Mouse (Mus musculus) gastrocnemius, postnatal 25 days (tissue): ENCODE measurements around the gene Mex3d. TPM values are rescaled to one million over a fixed set of nuclear protein-coding genes. Genes with fewer than 3 reads are reported as not detected.

Experiments used
- microRNA-seq, 2 experiments: library from miRNA; unstranded; fragments of <30 nt; microRNA quantifications; one replicate each; pipeline ENCODE4 v1.2.0; 2021; ENCODE audit warnings: borderline replicate concordance in 2 of 2
- total RNA-seq, 2 experiments: library from RNA; stranded (reverse); gene quantifications; 1 replicate in 1 of 2; 2 replicates in 1 of 2; pipeline ENCODE4 v1.2.3; 2021

Mex3d gene
- total RNA-seq, 2 experiments from 2014 or later: 3.9 to 4.3 TPM

Small RNAs within 50 kb of the gene (microRNA-seq; reads per million reads assigned to microRNA genes)
- 0 reads per million in 2 experiments for gene Gm22721

Other genes starting within 250 kb of the Mex3d start
- gene Atp5d, start 249.0 kb downstream of the Mex3d start, total RNA-seq: 100 to 1,000 TPM; 634 to 665 TPM
- 1 to 10 TPM; 1.2 to 1.6 TPM for gene Cbarp, start 246.8 kb downstream of the Mex3d start, total RNA-seq
- gene Midn, start 239.4 kb downstream of the Mex3d start, total RNA-seq: 10 to 100 TPM; 33.7 to 34.8 TPM
- gene Cirbp, start 221.7 kb downstream of the Mex3d start, total RNA-seq: 10 to 100 TPM; 17.3 to 21.4 TPM
- gene 1600002K03Rik, start 214.7 kb downstream of the Mex3d start, total RNA-seq: 1 to 10 TPM; 5.1 to 5.9 TPM
- gene Efna2, start 208.2 kb downstream of the Mex3d start, total RNA-seq: under 1 TPM; 0.26 to 0.54 TPM
- 10 to 100 TPM; 14.5 to 14.8 TPM for gene Mum1, start 161.2 kb downstream of the Mex3d start, total RNA-seq
- 100 to 1,000 TPM; 508 to 524 TPM for gene Ndufs7, start 138.5 kb downstream of the Mex3d start, total RNA-seq
- 10 to 100 TPM; 50.9 to 53.1 TPM for gene Gamt, start 126.6 kb downstream of the Mex3d start, total RNA-seq
- 10 to 100 TPM; 40.1 to 43.6 TPM for gene Dazap1, start 126.2 kb downstream of the Mex3d start, total RNA-seq
- gene Rps15, start 95.2 kb downstream of the Mex3d start, total RNA-seq: 100 to 1,000 TPM; 575 to 593 TPM
- gene Apc2, start 91.7 kb downstream of the Mex3d start, total RNA-seq: under 1 TPM; 0.59 to 0.82 TPM
- gene 2310011J03Rik, start 67.1 kb downstream of the Mex3d start, total RNA-seq: 1 to 10 TPM; 6.5 to 7.0 TPM
- gene Pcsk4, start 58.2 kb downstream of the Mex3d start, total RNA-seq: 1 to 10 TPM in 1 of 2 experiments, under 1 TPM in 1; 0.84 to 1.1 TPM
- 1 to 10 TPM; 1.1 to 2.8 TPM for gene Reep6, start 57.7 kb downstream of the Mex3d start, total RNA-seq
- 10 to 100 TPM; 38.8 to 70.8 TPM for gene Adamtsl5, start 39.2 kb downstream of the Mex3d start, total RNA-seq
- gene Plk5, start 31.2 kb downstream of the Mex3d start, total RNA-seq: under 1 TPM; 0.13 TPM
- 10 to 100 TPM; 78.7 to 93.6 TPM for gene Mbd3, start 11.9 kb upstream of the Mex3d start, total RNA-seq
- 100 to 1,000 TPM; 913 to 952 TPM for gene Uqcr11, start 19.2 kb upstream of the Mex3d start, total RNA-seq
- gene Tcf3, start 46.0 kb upstream of the Mex3d start, total RNA-seq: 10 to 100 TPM; 11.1 to 13.8 TPM
- not detected for gene Onecut3, start 107.2 kb upstream of the Mex3d start, total RNA-seq
- not detected for gene Atp8b3, start 151.5 kb upstream of the Mex3d start, total RNA-seq
- gene Rexo1, start 173.9 kb upstream of the Mex3d start, total RNA-seq: 1 to 10 TPM; 8.4 to 9.3 TPM
- gene Klf16, start 189.7 kb upstream of the Mex3d start, total RNA-seq: 1 to 10 TPM; 1.2 to 2.0 TPM
- 10 to 100 TPM; 53.8 to 58.8 TPM for gene Abhd17a, start 202.7 kb upstream of the Mex3d start, total RNA-seq
- 10 to 100 TPM; 14.3 to 18.4 TPM for gene Scamp4, start 215.2 kb upstream of the Mex3d start, total RNA-seq
- 1 to 10 TPM in 1 of 2 experiments, under 1 TPM in 1; 0.92 to 1.2 TPM for gene Adat3, start 215.2 kb upstream of the Mex3d start, total RNA-seq
- under 1 TPM; 0.21 to 0.33 TPM for gene Gm49322, start 218.4 kb upstream of the Mex3d start, total RNA-seq
- 10 to 100 TPM; 85.8 to 99.9 TPM for gene Csnk1g2, start 235.2 kb upstream of the Mex3d start, total RNA-seq